Mouse (Mus musculus) right cerebral cortex, adult 2 months (tissue): ENCODE measurements at regions not wholly inside any gene's neighbourhood (a gene's known extent, or its start where the extent isn't known, plus 50 kb on each side); places are given as distances from the start of the nearest gene placed in this dataset.

Experiments used
- DNase-seq, 2 experiments: peaks; one replicate each; pipeline ENCODE4 v3.0.0; 2021 to 2022; ENCODE audit warnings: low spot score in 2 of 2

DNA sequence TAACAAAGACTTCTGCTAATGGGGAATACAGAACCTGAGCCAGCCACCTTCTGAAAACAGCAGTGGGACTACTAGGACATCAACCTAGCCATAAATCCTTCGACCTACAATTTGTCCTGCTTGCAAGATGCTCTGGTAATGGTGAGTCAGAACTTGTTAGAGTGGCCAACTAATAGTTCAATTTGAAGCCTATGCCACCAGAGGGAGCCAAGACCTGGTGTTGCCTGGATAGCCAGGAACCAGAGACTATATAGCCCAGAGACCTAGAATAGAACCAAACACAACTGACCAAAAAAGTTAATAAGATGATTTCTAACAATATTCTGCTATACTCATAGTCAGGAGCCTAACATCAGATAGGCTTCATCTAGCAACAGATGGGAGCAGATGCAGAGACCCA, 119.3 kb upstream of the Dab2 start:
- DNase-seq: no peak

DNA sequence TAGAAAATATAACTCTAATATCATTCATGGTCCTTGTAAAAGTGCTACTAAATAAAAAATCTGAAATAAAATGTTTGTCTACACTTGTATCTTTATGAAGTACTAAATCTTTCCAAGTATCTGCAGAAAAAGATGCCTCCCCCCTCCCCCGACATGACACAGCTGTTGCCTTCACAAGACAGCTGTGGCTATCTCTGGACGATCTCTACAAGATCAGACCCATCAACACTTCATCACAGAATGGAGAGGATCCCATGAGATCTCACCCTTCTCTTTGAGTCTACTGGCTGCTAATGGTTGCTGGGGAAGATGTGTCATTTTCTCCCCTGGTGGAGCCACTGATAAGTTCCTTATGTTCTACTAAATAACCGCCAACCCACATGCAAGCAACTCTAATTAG, 116.0 kb upstream of the Dab2 start:
- no peak for DNase-seq

DNA sequence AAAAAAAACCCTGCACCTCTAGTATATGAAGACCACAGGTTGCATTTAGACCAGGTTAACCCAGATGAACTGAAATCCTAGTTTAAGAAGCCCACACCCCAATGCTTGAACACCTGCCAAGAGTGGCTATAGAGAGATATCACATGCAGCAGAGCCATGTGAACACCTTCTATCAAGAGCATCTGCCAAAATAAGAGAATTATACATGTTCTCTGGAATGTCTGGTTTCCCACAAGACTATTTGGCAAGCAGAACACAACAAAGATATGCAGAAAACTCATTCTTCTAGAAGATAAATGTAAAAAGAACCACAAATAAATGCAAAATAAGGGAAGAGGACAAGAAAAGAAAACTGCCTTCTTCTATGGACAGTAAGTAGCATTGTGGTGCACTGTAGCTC, 107.7 kb upstream of the Dab2 start:
- no peak for DNase-seq

GRCm38 (mm10) chr15:6207239-6207638, 92.3 kb upstream of the Dab2 start:
- no peak for DNase-seq

DNA sequence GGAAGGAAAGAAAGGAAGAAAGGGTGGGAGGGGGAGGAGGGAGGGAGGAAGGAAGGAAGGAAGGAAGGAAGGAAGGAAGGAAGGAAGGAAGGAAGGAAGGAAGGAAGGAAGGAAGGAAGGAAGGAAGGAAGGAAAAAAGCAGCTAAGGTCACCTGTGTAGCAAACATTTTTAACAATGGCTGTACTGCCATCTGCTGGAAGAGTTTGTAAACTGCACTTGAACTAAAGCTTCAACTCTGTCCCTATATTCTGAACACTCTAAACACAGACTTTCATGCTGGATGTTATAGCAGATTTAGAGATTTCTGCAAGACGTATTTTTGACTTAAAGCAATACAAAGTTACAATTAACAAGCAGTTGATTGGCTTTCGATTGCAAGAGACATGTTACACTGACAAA, 90.3 kb upstream of the Dab2 start:
- peak; percentile 43 to 73 for DNase-seq

GRCm38 (mm10) chr15:6218087-6218486, 81.5 kb upstream of the Dab2 start:
- DNase-seq: no peak

DNA sequence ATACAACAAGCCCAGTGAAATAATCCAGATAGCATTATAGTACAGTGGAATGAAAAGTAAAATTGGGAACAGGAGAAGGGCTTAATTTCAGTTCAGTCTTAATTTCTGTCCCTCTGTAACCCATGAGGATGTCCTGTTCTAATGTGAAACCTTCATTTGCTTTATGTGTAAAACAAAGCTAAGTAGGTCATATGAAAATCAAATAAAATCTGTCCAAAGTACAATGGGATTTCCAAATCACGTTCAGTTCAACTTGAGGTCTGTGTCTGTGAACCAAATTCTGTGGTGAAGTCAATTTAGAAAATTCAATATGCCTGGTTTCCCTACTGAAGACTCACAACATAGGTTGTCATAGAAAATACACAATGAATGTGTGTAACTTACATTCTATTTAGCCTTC, 74.4 kb upstream of the Dab2 start:
- no peak for DNase-seq

DNA sequence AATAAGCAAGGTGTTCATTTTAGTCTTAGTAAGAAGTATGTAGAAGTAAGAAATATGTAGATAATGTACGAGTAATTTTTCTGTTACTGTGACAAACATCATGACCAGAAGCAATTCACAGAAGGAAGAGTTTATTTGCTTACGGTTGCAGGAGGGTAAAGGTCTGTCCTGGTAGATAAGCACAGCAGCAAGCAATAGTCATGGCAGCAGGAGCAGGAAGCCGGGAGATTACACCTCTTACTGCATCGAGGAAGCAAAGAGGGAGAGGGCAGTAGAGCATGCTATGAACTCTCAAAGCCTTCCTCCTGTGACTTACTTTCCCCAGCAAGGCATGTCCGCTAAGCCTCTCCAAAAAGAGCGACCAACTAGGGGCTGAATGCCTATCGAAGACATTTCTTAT, 69.0 kb upstream of the Dab2 start:
- no peak for DNase-seq

- peak; percentile 17 to 20 for DNase-seq
Measured at GRCm38 (mm10) chr15:6231308-6232103, 68.1 kb upstream of the Dab2 start.

DNA sequence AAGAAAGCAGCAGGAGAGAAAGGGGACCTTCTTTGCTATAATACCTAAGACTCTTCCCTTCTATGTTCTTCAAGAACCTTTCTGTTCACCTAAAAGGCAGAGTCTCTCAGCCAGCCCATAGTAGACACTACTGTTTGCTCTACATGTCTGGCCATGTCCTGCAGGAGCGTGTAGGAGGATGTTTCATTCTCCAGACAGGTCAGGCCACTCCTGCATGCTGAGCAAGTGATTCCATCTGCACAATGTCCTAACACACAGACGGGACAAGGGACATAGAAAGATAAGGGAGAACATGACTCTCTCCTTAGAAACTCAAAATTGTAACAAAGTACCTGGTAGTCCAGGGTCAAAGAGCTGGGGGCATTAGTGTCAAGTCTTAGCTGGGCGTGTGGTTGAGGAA, 66.0 kb upstream of the Dab2 start:
- DNase-seq: no peak

- DNase-seq: no peak
Measured at GRCm38 (mm10) chr15:6236583-6236982, 63.0 kb upstream of the Dab2 start.

GRCm38 (mm10) chr15:6237726-6238125, 61.9 kb upstream of the Dab2 start:
- no peak for DNase-seq

- DNase-seq: peak; percentile 79 to 89
Measured at GRCm38 (mm10) chr15:6238133-6238532, 61.5 kb upstream of the Dab2 start.

DNA sequence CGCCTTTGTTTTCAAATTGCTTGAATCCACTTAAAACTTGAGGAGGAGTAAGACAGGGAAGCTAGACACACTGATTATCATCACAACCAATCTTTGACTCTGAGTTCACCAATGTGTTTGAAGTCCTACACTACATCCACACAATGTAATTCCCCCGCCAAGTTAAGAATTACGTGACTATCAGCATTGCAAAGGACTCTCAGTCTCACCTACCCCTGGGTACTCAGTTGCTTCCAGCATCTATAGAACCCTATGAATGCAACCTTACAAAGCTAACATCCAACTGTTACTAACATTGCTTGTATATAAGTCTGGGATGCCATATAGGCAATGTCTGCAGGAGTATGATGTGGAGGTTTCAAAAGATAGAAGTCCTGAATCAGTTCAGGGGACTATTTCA, 60.8 kb upstream of the Dab2 start:
- DNase-seq: no peak

- no peak for DNase-seq
Measured at GRCm38 (mm10) chr15:6242132-6242531, 57.5 kb upstream of the Dab2 start.

GRCm38 (mm10) chr15:6244401-6244800, 55.2 kb upstream of the Dab2 start:
- DNase-seq: no peak

GRCm38 (mm10) chr15:6245950-6246894, 53.4 kb upstream of the Dab2 start:
- DNase-seq: no peak

- DNase-seq: no peak
Measured at GRCm38 (mm10) chr15:6248470-6248869, 51.1 kb upstream of the Dab2 start.
